Mouse (Mus musculus): ENCODE measurements around the gene Mrgprh.

- TF ChIP-seq MAFK (IDR thresholded peaks at IDR 0.05; ENCODE audit: insufficient read depth, low read depth, low read length): no peak
- TF ChIP-seq CHD2 (IDR thresholded peaks at IDR 0.05; ENCODE audit: low read depth, low read length): no peak
- TF ChIP-seq HCFC1 (IDR thresholded peaks at IDR 0.05; ENCODE audit: borderline replicate concordance, insufficient read depth, low read length): no peak
- TF ChIP-seq ZC3H11A (IDR thresholded peaks at IDR 0.05; ENCODE audit: borderline replicate concordance, low read depth, low read length): no peak
These were observed 22.0 kb upstream of the Mrgprh start for GRCm38 (mm10) chr17:12853821-12854220.
